Mouse (Mus musculus): ENCODE measurements around the gene Wasl. TPM values are rescaled to one million over a fixed set of nuclear protein-coding genes. Genes with fewer than 3 reads are reported as not detected.

Gene Wasl
- polyA plus RNA-seq (2014; fragmentation: Nextera tagmentation; extraction: Ambion mirVana), result 46.2 and 51.1 TPM in 2 replicates

GRCm38 (mm10) chr6:24664867-24665458 is at the start of gene Wasl:
TSS of gene Wasl (minus strand) at chr6:24665009.
- WGBS, result under 1% methylated on average over 33 of the region's 63 CpGs
- Histone ChIP-seq H3K27ac (replicated peaks; ENCODE audit: low read depth, low read length) (peak within 1 kb of the TSS; percentile 96), H3K27me3 (replicated peaks; ENCODE audit: control insufficient read depth, insufficient read depth, low read length) (no peaks in the 10 kb centered on the region), H3K9me3 (ENCODE audit: control insufficient read depth, low read length) (no peaks in the 10 kb centered on the region), H3K9ac (ENCODE audit: low read depth, low read length) (peak within 1 kb of the TSS; percentile 95), H3K4me2 (ENCODE audit: low read depth, low read length) (peak within 1 kb of the TSS; percentile 63), H3K4me1 (ENCODE audit: control insufficient read depth, insufficient read depth, low read length) (peaks cover 11% of the 10 kb centered on the region), H3K4me3 (ENCODE audit: low read depth, low read length) (peak within 1 kb of the TSS; percentile 95), H3K36me3 (ENCODE audit: control insufficient read depth, insufficient read depth, low read length) (no peaks in the 10 kb centered on the region)
- DNase-seq (ENCODE audit: low spot score), result peak; percentile 98
- ATAC-seq (ENCODE audit: low read depth), result peak; percentile 98

GRCm38 (mm10) chr6:24707499-24707898 is 42.7 kb upstream of the Wasl start:
- Histone ChIP-seq H3K4me2 (ENCODE audit: low read depth, low read length) (no peak overlapping the region), H3K9me3 (ENCODE audit: control insufficient read depth, low read length) (no peaks in the 10 kb centered on the region), H3K9ac (ENCODE audit: low read depth, low read length) (no peak overlapping the region), H3K4me1 (ENCODE audit: control insufficient read depth, insufficient read depth, low read length) (no peaks in the 10 kb centered on the region), H3K27me3 (replicated peaks; ENCODE audit: control insufficient read depth, insufficient read depth, low read length) (no peaks in the 10 kb centered on the region), H3K36me3 (ENCODE audit: control insufficient read depth, insufficient read depth, low read length) (no peaks in the 10 kb centered on the region), H3K4me3 (ENCODE audit: low read depth, low read length) (no peak overlapping the region), H3K27ac (replicated peaks; ENCODE audit: low read depth, low read length) (no peak overlapping the region)
- DNase-seq (ENCODE audit: low spot score) (no peak), ATAC-seq (ENCODE audit: low read depth) (no peak)
- WGBS, result 68% methylated on average over 2 of the region's 2 CpGs

DNA sequence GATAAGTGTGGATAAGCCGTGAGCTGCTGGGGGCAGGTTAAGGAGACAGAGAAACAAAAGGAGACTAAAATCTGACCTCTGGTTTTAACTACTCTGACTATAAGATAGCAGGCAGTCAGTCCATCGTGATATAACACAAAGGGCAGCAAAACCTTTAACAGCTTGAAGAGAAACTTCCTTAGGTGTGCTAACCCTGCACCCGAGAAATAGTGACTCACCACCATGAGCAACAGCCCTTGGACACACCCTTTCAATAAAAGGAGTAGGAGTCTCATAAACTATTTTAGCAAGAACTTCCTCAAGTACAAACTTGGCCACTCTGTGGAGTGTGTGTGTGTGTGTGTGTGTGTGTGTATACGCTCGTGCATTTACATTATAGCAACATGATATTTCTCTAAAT is 42.3 kb upstream of the Wasl start:
- H3K4me3 ChIP-seq (ENCODE audit: low read depth, low read length), result no peak overlapping the region
- H3K27me3 ChIP-seq (replicated peaks; ENCODE audit: control insufficient read depth, insufficient read depth, low read length), result no peaks in the 10 kb centered on the region
- no peak for DNase-seq (ENCODE audit: low spot score)
- H3K9me3 ChIP-seq (ENCODE audit: control insufficient read depth, low read length), result no peaks in the 10 kb centered on the region
- ATAC-seq (ENCODE audit: low read depth), result no peak
- H3K4me2 ChIP-seq (ENCODE audit: low read depth, low read length), result no peak overlapping the region
- H3K27ac ChIP-seq (replicated peaks; ENCODE audit: low read depth, low read length), result no peak overlapping the region
- H3K9ac ChIP-seq (ENCODE audit: low read depth, low read length), result no peak overlapping the region
- H3K4me1 ChIP-seq (ENCODE audit: control insufficient read depth, insufficient read depth, low read length), result no peaks in the 10 kb centered on the region
- no peaks in the 10 kb centered on the region for H3K36me3 ChIP-seq (ENCODE audit: control insufficient read depth, insufficient read depth, low read length)
- 82% methylated on average over 5 of the region's 5 CpGs for WGBS

DNA sequence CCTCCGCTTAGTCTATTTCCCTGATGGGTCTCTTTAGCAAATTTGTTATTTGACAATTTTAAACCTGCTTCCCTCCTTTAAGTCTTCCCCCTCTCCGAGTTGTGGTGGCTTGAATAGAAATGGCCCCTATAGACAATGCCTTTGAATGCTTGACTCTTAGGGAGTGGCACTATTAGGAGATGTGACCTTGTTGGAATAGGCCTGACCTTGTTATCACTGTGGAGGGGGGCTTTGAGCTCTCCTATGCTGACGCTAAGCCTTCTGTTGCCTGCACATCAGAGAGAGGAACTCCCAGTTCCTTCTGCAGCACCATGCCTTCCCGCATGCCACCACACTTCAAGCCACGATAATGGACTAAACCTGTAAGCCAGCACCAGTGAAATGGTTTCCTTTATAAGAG is 32.4 kb upstream of the Wasl start:
- H3K4me2 ChIP-seq (ENCODE audit: low read depth, low read length), result no peak overlapping the region
- no peak overlapping the region for H3K9ac ChIP-seq (ENCODE audit: low read depth, low read length)
- ATAC-seq (ENCODE audit: low read depth) (no peak), DNase-seq (ENCODE audit: low spot score) (no peak)
- H3K4me3 ChIP-seq (ENCODE audit: low read depth, low read length), result no peak overlapping the region
- H3K27ac ChIP-seq (replicated peaks; ENCODE audit: low read depth, low read length), result no peak overlapping the region
- no peaks in the 10 kb centered on the region for H3K9me3 ChIP-seq (ENCODE audit: control insufficient read depth, low read length)
- H3K27me3 ChIP-seq (replicated peaks; ENCODE audit: control insufficient read depth, insufficient read depth, low read length), result no peaks in the 10 kb centered on the region
- WGBS, result 91% methylated on average over 5 of the region's 5 CpGs
- H3K36me3 ChIP-seq (ENCODE audit: control insufficient read depth, insufficient read depth, low read length), result no peaks in the 10 kb centered on the region
- no peaks in the 10 kb centered on the region for H3K4me1 ChIP-seq (ENCODE audit: control insufficient read depth, insufficient read depth, low read length)

DNA sequence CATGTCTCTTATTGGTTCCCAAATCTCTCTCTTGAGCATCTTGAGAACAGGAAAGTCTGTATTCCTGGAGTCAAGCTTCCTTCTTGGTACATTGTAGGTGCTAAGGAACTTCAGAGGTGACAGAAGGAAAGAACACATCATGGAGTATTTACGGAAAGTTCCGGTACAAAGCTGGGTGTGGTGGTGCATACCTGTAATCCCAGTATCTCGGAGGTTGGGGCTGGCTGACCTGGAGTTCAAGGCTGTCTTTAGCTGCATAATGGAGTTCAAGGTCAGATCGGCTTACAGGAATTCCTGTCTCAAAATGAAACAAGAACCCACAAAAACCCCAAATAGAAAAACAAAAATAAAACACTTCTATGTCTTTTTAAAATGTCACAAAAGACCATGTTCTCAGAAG is 31.3 kb upstream of the Wasl start:
- no peak overlapping the region for H3K4me3 ChIP-seq (ENCODE audit: low read depth, low read length)
- WGBS, result 75% methylated on average over 4 of the region's 4 CpGs
- H3K9ac ChIP-seq (ENCODE audit: low read depth, low read length), result no peak overlapping the region
- H3K4me1 ChIP-seq (ENCODE audit: control insufficient read depth, insufficient read depth, low read length), result no peaks in the 10 kb centered on the region
- DNase-seq (ENCODE audit: low spot score) (no peak), ATAC-seq (ENCODE audit: low read depth) (no peak)
- H3K36me3 ChIP-seq (ENCODE audit: control insufficient read depth, insufficient read depth, low read length), result no peaks in the 10 kb centered on the region
- no peaks in the 10 kb centered on the region for H3K9me3 ChIP-seq (ENCODE audit: control insufficient read depth, low read length)
- H3K27me3 ChIP-seq (replicated peaks; ENCODE audit: control insufficient read depth, insufficient read depth, low read length), result no peaks in the 10 kb centered on the region
- no peak overlapping the region for H3K4me2 ChIP-seq (ENCODE audit: low read depth, low read length)
- H3K27ac ChIP-seq (replicated peaks; ENCODE audit: low read depth, low read length), result no peak overlapping the region

GRCm38 (mm10) chr6:24694455-24695410 is 29.9 kb upstream of the Wasl start:
- no peak for DNase-seq (ENCODE audit: low spot score)
- Histone ChIP-seq H3K4me1 (ENCODE audit: control insufficient read depth, insufficient read depth, low read length) (no peaks in the 10 kb centered on the region), H3K9me3 (ENCODE audit: control insufficient read depth, low read length) (no peaks in the 10 kb centered on the region), H3K9ac (ENCODE audit: low read depth, low read length) (no peak overlapping the region), H3K4me3 (ENCODE audit: low read depth, low read length) (no peak overlapping the region), H3K27me3 (replicated peaks; ENCODE audit: control insufficient read depth, insufficient read depth, low read length) (no peaks in the 10 kb centered on the region), H3K36me3 (ENCODE audit: control insufficient read depth, insufficient read depth, low read length) (no peaks in the 10 kb centered on the region), H3K27ac (replicated peaks; ENCODE audit: low read depth, low read length) (no peak overlapping the region), H3K4me2 (ENCODE audit: low read depth, low read length) (no peak overlapping the region)
- no peak for ATAC-seq (ENCODE audit: low read depth)
- WGBS, result 77% methylated on average over 11 of the region's 11 CpGs

DNA sequence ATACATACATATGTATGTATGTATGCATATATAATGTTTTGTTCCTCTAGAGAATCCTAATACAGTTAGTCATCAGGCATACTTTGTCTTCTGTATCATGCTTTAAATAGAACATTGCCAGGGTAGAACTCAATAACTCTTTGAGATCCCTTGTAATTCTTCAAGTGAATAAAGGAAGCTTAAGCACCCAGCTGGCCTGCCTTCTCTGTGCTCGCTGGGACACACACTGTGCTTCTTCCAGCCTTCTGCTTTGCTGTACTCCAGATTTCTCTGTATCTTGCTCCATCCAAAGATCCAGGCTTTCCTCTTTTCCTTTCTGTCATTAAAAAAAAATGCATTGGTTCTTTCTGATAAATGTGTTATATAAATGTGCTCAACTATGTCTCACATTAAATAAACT is 23.1 kb upstream of the Wasl start:
- Histone ChIP-seq H3K9me3 (ENCODE audit: control insufficient read depth, low read length) (no peaks in the 10 kb centered on the region), H3K9ac (ENCODE audit: low read depth, low read length) (no peak overlapping the region), H3K4me2 (ENCODE audit: low read depth, low read length) (no peak overlapping the region), H3K27ac (replicated peaks; ENCODE audit: low read depth, low read length) (no peak overlapping the region), H3K27me3 (replicated peaks; ENCODE audit: control insufficient read depth, insufficient read depth, low read length) (no peaks in the 10 kb centered on the region), H3K4me1 (ENCODE audit: control insufficient read depth, insufficient read depth, low read length) (no peaks in the 10 kb centered on the region), H3K36me3 (ENCODE audit: control insufficient read depth, insufficient read depth, low read length) (no peaks in the 10 kb centered on the region), H3K4me3 (ENCODE audit: low read depth, low read length) (no peak overlapping the region)
- WGBS, result 56% methylated on average over 1 of the region's 1 CpGs
- no peak for DNase-seq (ENCODE audit: low spot score)
- no peak for ATAC-seq (ENCODE audit: low read depth)

DNA sequence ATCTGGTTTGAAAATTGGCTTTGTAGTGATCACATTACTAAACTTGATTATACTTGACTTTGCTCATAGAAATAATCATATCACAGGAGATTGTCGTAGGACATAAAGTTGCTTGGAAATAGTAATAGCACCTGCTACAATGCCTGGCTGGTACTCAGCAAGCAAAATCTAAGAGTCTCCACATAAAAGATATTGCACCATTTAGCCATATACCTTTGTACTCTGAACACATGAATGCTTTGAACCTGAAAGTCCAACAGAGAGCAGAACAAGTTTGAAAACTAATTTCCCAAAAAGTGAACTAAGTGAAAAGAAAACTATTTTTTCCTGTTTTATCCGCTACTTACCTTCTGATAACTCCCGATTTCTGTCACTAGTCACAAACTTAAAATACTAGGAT is 18.3 kb upstream of the Wasl start:
- DNase-seq (ENCODE audit: low spot score) (no peak), ATAC-seq (ENCODE audit: low read depth) (no peak)
- H3K4me3 ChIP-seq (ENCODE audit: low read depth, low read length), result no peak overlapping the region
- no peaks in the 10 kb centered on the region for H3K4me1 ChIP-seq (ENCODE audit: control insufficient read depth, insufficient read depth, low read length)
- H3K9me3 ChIP-seq (ENCODE audit: control insufficient read depth, low read length), result no peaks in the 10 kb centered on the region
- no peaks in the 10 kb centered on the region for H3K36me3 ChIP-seq (ENCODE audit: control insufficient read depth, insufficient read depth, low read length)
- no peaks in the 10 kb centered on the region for H3K27me3 ChIP-seq (replicated peaks; ENCODE audit: control insufficient read depth, insufficient read depth, low read length)
- WGBS, result 94% methylated on average over 3 of the region's 3 CpGs
- H3K4me2 ChIP-seq (ENCODE audit: low read depth, low read length), result no peak overlapping the region
- H3K27ac ChIP-seq (replicated peaks; ENCODE audit: low read depth, low read length), result no peak overlapping the region
- no peak overlapping the region for H3K9ac ChIP-seq (ENCODE audit: low read depth, low read length)
